ENCODE assay signal across 8 mouse cellular contexts in the genomic region with DNA sequence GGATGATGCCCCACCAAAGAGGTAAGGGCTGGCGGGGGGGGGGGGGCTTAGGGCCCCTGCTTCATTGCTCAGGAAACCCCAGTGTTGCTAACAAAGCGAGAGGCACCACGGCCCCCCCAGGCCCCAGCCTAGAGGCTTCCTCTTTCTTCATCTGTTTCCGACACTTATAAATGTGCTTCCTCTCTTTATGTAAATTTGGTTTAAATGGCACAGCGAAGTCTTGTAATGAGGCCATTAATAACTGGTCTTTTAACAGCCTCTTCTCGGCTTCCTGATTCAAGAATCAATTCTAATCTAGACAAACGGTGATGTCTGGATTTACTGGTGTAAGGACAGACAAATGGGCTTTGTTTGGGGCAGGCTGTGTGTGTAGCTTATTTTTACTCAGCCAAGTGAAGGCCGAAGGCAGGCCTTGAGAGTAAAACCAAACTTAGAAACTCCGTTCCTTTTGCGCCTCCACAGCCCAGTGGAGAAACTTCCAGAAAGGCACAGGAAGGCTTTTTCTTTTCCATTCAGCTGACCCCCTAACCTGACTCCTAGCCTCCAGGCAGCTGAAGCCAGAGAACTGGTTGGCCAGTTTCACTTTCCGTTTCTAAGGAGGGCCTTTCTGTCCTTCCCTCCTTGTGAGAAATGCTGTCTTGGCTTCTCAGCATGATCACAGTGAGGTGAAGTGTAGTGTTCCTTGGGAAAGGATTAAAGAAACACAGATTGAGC. TPM values are rescaled to one million over a fixed set of nuclear protein-coding genes. Genes with fewer than 3 reads are reported as not detected.
DNase-seq lines count a peak whose midpoint lies in the region; ATAC-seq and TF ChIP-seq lines count a peak whose summit lies in the region.

No protein-coding gene starts in this region.

- peaks cover 35% of the 10 kb centered on the region for H3K4me1 ChIP-seq in forebrain, embryonic 10.5 days
- no peaks in the 10 kb centered on the region; the same call in 1 of the 2 replicates for H3K4me1 ChIP-seq in forebrain, postnatal 0 days (ENCODE audit: insufficient read depth)
- peaks cover 19% of the 10 kb centered on the region for H3K4me1 ChIP-seq in limb, embryonic 12.5 days (replicated peaks)

- ATAC-seq in forebrain, postnatal 0 days = no peak
- ATAC-seq in activated CD4-positive, CD25-positive, alpha-beta regulatory T cell, adult 4 months = peak; percentile 78
- ATAC-seq in limb, embryonic 12.5 days (ENCODE audit: insufficient number of reproducible peaks, insufficient read depth, low FRiP score, low TSS enrichment, low read depth) = no peak
- no peak for ATAC-seq in erythroid progenitor cell, adult 5-6 weeks (replicated peaks; ENCODE audit: low FRiP score, poor library complexity, severe bottlenecking)

- H3K9me3 ChIP-seq in forebrain, embryonic 10.5 days = no peaks in the 10 kb centered on the region
- no peaks in the 10 kb centered on the region for H3K9me3 ChIP-seq in forebrain, postnatal 0 days (ENCODE audit: low read length)
- no peaks in the 10 kb centered on the region for H3K9me3 ChIP-seq in limb, embryonic 12.5 days

- H3K27ac ChIP-seq in forebrain, embryonic 10.5 days = 0 out of 2 replicates have a peak overlapping the region, but pooled peaks have one; percentile 51
- no peak overlapping the region for H3K27ac ChIP-seq in forebrain, postnatal 0 days (ENCODE audit: low read depth, low read length)
- H3K27ac ChIP-seq in limb, embryonic 12.5 days = peak overlapping the region; percentile 36; the same call in 1 of the 2 replicates

- WGBS in forebrain, embryonic 10.5 days = 70% methylated on average over 11 of the region's 11 CpGs
- 34% methylated on average over 11 of the region's 11 CpGs for WGBS in forebrain, postnatal 0 days
- WGBS in limb, embryonic 12.5 days = 54% methylated on average over 11 of the region's 11 CpGs

- no peak for TF ChIP-seq CTCF in forebrain, postnatal 0 days (IDR thresholded peaks at IDR 0.05; ENCODE audit: low read depth)

- H3K36me3 ChIP-seq in forebrain, embryonic 10.5 days (replicated peaks) = no peaks in the 10 kb centered on the region
- H3K36me3 ChIP-seq in forebrain, postnatal 0 days (ENCODE audit: insufficient read depth) = no peaks in the 10 kb centered on the region
- no peaks in the 10 kb centered on the region for H3K36me3 ChIP-seq in limb, embryonic 12.5 days

- no peak for DNase-seq in forebrain, embryonic 10.5 days (ENCODE audit: extremely low spot score, low spot score)
- DNase-seq in forebrain, postnatal 0 days = no peak
- peak; percentile 19 for DNase-seq in heart, postnatal 4 days
- peak; percentile 68 for DNase-seq in naive thymus-derived CD4-positive, alpha-beta T cell, adult 2 months (ENCODE audit: low read depth)
- DNase-seq in right cerebral cortex, postnatal 36 days (ENCODE audit: low spot score in 2 of 2) = no peak

- no peak overlapping the region for H3K4me2 ChIP-seq in forebrain, postnatal 0 days (ENCODE audit: low read depth)
- no peak overlapping the region for H3K4me2 ChIP-seq in limb, embryonic 12.5 days

- H3K4me3 ChIP-seq in forebrain, embryonic 10.5 days = no peak overlapping the region
- H3K4me3 ChIP-seq in forebrain, postnatal 0 days (ENCODE audit: low read depth, low read length) = no peak overlapping the region
- no peak overlapping the region for H3K4me3 ChIP-seq in limb, embryonic 12.5 days (replicated peaks)

- no peaks in the 10 kb centered on the region for H3K27me3 ChIP-seq in forebrain, embryonic 10.5 days (ENCODE audit: poor library complexity, severe bottlenecking)
- no peaks in the 10 kb centered on the region for H3K27me3 ChIP-seq in forebrain, postnatal 0 days (ENCODE audit: insufficient read depth, low read length)
- H3K27me3 ChIP-seq in limb, embryonic 12.5 days = no peaks in the 10 kb centered on the region

- H3K9ac ChIP-seq in forebrain, postnatal 0 days = no peak overlapping the region
- no peak overlapping the region for H3K9ac ChIP-seq in limb, embryonic 12.5 days (replicated peaks)

RNA-seq across cellular contexts. Expression of gene Pik3ap1, which starts 39.7 kb away (rescaled TPM):
- polyA plus RNA-seq in forebrain, embryonic 10.5 days (2016; fragmentation: Nextera tagmentation; extraction: Ambion mirVana) = 1.9 and 2.4 TPM in 2 replicates
- total RNA-seq in forebrain, postnatal 0 days (2014; rRNA removed) = 1.4 and 2.2 TPM in 2 replicates
- polyA plus RNA-seq in forebrain, postnatal 0 days (2015; fragmentation: Nextera tagmentation; extraction: Ambion mirVana) = 2.1 and 2.8 TPM in 2 replicates
- polyA plus RNA-seq in activated CD4-positive, CD25-positive, alpha-beta regulatory T cell, adult 4 months (2017; shearing (Covaris generic)) = 1 to 10 TPM; 1.6 to 2.7 TPM
- total RNA-seq in heart, postnatal 4 days (2021) = 1 to 10 TPM in 1 of 2 experiments, under 1 TPM in 1; 0.95 to 1.2 TPM
- polyA plus RNA-seq in limb, embryonic 12.5 days (2016; fragmentation: Nextera tagmentation; extraction: Ambion mirVana) = 0.97 and 1.4 TPM in 2 replicates
- 13.8 and 15.9 TPM in 2 replicates for total RNA-seq in erythroid progenitor cell, adult 5-6 weeks (2015; ENCODE audit: low replicate concordance)
- 9.6 and 11.8 TPM in 2 replicates for total RNA-seq in erythroid progenitor cell, adult 5-6 weeks (2017; ENCODE audit: low replicate concordance)

Comparison
In these comparisons a context has a peak if more than half of its experiments do, and no peak if none do; other contexts are left out.
1. DNase-seq: peak in heart, postnatal 4 days (single experiment) and naive thymus-derived CD4-positive, alpha-beta T cell, adult 2 months (single experiment); none in forebrain, embryonic 10.5 days (single experiment), forebrain, postnatal 0 days (single experiment) and right cerebral cortex, postnatal 36 days (0 of 2).